Mouse (Mus musculus) E14TG2a.4 (cell line): ENCODE measurements around the gene Glod4.

Source experiments
- CTCF ChIP-seq: conservative IDR thresholded peaks from 2 replicates; pipeline ENCODE4 v1.5.1; 2014; ENCODE audit warnings: low read length
- NANOG ChIP-seq: IDR thresholded peaks from 2 replicates; pipeline ENCODE4 v1.6.1; 2014; ENCODE audit warnings: borderline replicate concordance, low read length, mixed read lengths
- POU5F1 ChIP-seq: IDR thresholded peaks from 2 replicates; pipeline ENCODE4 v1.6.1; 2014; ENCODE audit warnings: low read length, borderline replicate concordance

DNA sequence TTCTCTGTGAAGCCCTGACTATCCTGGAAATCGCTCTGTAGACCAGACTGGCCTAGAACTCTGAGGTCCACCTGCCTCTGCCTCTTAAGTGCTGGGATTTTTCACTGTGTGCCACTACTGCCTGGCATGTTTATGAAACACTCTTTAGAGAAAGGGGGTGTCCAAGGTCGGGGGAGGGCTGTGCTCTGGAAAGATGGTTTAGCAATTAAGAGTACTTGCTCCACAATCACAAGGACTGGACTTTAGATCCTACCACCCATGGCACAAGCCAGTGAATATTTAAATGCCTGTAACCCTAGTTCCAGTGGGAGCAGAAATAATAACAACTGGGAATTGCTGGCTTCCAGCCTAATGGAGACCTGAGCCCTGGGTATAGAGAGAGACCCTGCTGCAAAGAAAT, 36.4 kb upstream of the Glod4 start:
- TF ChIP-seq CTCF: no peak
- TF ChIP-seq POU5F1: no peak
- TF ChIP-seq NANOG: no peak
